Mouse (Mus musculus) cerebellum, adult 2 months (tissue): Measurements from ENCODE around the gene Taok1.

Experiments
- CTCF ChIP-seq: fragments of 200-500 bp; IDR thresholded peaks from 2 replicates; pipeline ENCODE4 v1.5.1; 2011; ENCODE audit warnings: low read depth, mild to moderate bottlenecking, control low read depth, low read length, moderate library complexity, borderline replicate concordance; ENCODE audit not compliant: insufficient read depth
- POLR2A ChIP-seq: fragments of 200-500 bp; IDR thresholded peaks from 2 replicates; pipeline ENCODE4 v1.6.1; 2011; ENCODE audit warnings: low read length, control low read depth, borderline replicate concordance; ENCODE audit not compliant: insufficient read depth

DNA sequence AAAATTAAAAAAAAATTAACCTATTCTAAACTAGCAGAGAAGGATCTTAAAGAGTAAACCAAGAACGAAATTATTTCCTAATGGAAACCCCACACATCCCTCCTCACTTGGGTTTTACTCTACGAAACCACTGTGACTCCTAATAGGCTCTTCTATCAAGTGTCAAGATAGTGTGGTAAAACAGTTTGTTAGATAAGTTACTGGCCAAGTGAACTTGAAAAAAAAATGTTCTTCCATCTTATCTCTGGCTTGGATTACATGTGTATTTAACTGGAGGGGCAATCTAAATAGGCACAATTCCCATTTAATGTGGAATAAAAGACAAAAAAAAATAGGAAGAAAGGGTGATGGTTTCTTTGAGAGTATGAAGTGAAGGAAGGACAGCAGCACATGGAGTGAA is 76.8 kb downstream of the Taok1 start:
- TF ChIP-seq POLR2A (no peak), CTCF (no peak)
